Comparison of ENCODE assay signal across 19 mouse cellular contexts in the genomic region with DNA sequence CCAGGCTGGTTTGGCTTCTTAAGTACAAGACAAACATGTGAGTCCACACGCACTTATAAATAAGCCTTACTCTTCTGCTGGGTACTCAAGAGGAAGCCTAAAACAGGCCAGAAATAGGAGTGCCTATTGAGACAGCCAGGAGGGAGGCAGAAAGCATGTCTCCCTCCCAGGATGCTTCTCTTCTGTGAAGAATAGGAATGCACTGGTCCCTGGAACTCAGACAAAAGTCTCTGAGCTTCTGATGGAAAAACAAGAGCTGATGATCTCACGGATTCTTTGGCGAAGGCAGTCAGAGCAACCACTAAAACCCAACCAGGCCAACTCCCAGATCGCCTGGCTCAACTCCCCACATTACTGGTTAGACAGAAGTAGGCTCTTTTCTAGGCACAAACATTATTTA.
"Had no signal": no experiment of that assay in that cellular context is flagged by ENCODE, and none has a peak within 500 bp of the region (broad histone marks: within the 10 kb centered on the region; RNA-seq: fewer than 3 reads in every experiment).

No protein-coding gene starts in this region.

- H3K27ac ChIP-seq: kidney, embryonic 15.5 days; layer of hippocampus, adult 2 months; limb, embryonic 10.5 days; limb, embryonic 13.5 days; liver, embryonic 12.5 days; liver, embryonic 15.5 days; lung, embryonic 15.5 days; midbrain, embryonic 12.5 days; stomach, embryonic 15.5 days had no signal

- H3K9me3 ChIP-seq: kidney, embryonic 15.5 days; limb, embryonic 10.5 days; limb, embryonic 13.5 days; liver, embryonic 12.5 days; liver, embryonic 15.5 days; lung, embryonic 15.5 days; megakaryocyte, embryonic 14.5 days; midbrain, embryonic 12.5 days; stomach, embryonic 15.5 days had no signal

- H3K27me3 ChIP-seq: kidney, embryonic 15.5 days; limb, embryonic 13.5 days; liver, embryonic 12.5 days; liver, embryonic 15.5 days; lung, embryonic 15.5 days; megakaryocyte, embryonic 14.5 days; midbrain, embryonic 12.5 days; stomach, embryonic 15.5 days had no signal

- H3K36me3 ChIP-seq: lung, embryonic 15.5 days; midbrain, embryonic 12.5 days; stomach, embryonic 15.5 days had no signal

- H3K9ac ChIP-seq: kidney, embryonic 15.5 days; limb, embryonic 13.5 days; liver, embryonic 12.5 days; liver, embryonic 15.5 days; lung, embryonic 15.5 days; midbrain, embryonic 12.5 days; stomach, embryonic 15.5 days had no signal

- H3K4me2 ChIP-seq: kidney, embryonic 15.5 days; limb, embryonic 13.5 days; liver, embryonic 12.5 days; liver, embryonic 15.5 days; lung, embryonic 15.5 days; midbrain, embryonic 12.5 days; stomach, embryonic 15.5 days had no signal

- DNase-seq: kidney, adult 11 months; kidney, adult 8-10 months; kidney, postnatal 10 days; kidney, postnatal 36 days; layer of hippocampus, adult 9-11 months; liver; lung, postnatal 10 days; lung, postnatal 36 days had no signal

- ATAC-seq: liver, embryonic 12.5 days; midbrain, embryonic 16.5 days had no signal

- H3K4me1 ChIP-seq: kidney, embryonic 15.5 days; limb, embryonic 10.5 days; limb, embryonic 13.5 days; liver, embryonic 15.5 days; lung, embryonic 15.5 days; midbrain, embryonic 12.5 days; stomach, embryonic 15.5 days had no signal

- H3K4me3 ChIP-seq: kidney, embryonic 15.5 days; layer of hippocampus, adult 2 months; limb, embryonic 10.5 days; limb, embryonic 13.5 days; liver, embryonic 12.5 days; liver, embryonic 15.5 days; lung, embryonic 15.5 days; megakaryocyte, embryonic 14.5 days; midbrain, embryonic 12.5 days; stomach, embryonic 15.5 days had no signal
